Mouse (Mus musculus): Measurements from ENCODE around the gene Rac1.
A peak's percentile ranks its signal among the peaks of the same experiment; 100 is the strongest.

Rac1 gene

DNA sequence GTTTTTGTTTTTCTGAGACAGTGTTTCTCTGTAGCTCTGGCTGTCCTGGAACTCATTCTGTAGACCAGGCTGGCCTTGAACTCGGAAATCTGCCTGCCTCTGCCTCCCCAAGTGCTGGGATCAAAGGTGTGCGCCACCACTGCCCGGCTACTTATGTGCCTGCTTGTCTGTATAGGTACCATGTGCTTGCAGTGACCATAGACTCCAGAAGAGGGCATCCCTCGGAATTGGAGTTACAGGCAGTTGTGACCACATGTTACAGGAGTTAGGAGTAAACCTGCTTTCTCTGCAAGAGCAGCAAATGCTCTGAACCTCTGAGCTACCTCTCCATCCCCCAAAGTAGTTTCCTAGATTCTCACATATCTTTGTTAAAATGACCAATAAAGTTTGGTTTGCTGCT lies 36.1 kb downstream of the Rac1 start:
- no peak for DNase-seq

DNA sequence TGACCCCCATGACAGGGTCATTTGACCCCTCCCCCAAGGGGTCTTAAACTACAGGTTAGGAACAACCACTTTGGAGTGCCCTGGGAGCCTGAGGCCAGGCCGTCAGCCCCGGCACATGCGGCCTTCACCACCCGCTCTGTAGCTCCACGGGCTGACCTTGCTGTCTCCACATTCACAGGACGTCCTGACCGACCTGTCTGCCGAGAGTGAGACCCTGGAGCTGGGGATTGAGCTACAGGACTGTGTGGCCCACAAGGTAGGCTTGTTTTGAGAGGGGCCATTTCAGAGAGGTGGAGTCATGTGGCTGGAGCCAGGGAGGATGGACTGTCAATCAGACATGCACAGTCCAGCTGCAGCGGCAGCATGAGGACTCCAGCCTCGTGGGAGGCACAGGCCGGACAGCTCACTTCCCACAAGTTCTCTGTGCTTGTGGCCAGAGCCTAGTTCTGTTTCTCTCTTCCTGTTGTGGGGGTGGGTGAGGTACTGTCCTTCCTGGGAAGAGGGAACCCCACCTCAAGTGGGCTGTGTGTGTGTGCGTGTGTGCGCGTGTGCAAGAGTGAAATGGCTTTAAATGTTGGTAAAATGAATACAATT lies 38.0 kb downstream of the Rac1 start:
- DNase-seq: no peak

DNA sequence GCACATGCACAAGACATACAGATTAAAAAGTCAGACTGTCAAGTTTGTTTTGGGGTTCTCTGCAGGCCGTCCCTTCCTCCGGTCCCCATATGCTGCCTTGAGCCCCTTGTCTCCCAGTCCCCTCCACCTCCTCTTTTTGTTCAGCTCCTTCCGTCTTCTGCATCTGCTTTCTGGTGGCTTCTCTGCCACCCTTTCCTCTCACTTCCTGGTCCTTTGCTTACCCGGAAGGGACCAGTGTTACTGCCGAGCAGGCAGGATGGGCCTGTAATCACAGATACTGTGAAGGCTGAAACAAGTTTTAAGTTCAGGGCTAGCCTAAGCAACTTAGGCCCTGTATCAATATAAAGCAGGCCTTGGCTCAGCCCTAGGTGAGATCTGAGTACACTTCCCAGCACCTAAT lies 39.8 kb downstream of the Rac1 start:
- no peak for DNase-seq

DNA sequence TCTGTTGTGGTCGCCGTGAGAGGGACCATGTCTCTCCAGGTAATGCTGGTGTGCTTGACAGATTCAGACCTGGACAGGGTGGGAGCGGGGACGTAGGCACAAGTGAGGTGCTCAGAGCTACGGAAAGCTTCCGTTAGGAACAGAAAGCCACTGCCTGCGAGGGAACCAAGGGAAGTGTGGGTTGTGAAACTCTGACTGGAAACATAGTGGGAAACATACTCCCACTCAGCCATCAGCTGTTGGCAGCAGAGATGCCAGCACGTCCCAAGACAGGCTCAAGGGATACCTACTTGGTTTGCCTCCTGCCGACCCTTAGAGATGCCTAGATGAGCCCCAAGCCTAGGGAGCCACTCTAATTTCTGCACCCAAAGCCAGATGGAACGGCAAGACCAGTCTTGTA lies 40.6 kb downstream of the Rac1 start:
- DNase-seq: no peak

DNA sequence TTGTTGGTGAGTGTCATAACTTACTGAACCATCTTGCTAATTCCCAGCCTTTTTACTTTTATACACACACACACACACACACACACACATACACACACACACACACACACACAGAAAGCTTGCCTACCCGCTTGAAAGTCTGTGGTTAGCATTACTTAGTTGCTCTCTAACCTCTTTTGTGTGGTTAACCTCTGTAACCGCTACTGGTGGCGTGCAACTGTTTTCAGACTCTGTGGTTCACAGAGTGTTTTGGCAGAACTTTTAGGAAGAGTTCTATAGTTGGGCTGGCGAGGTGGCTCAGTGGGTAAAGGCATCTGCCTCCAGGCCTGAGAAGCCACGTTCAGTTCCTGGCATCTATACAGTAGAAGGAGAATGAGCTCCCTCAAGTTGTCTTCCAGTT lies 42.9 kb downstream of the Rac1 start:
- DNase-seq: peak; percentile 40

DNA sequence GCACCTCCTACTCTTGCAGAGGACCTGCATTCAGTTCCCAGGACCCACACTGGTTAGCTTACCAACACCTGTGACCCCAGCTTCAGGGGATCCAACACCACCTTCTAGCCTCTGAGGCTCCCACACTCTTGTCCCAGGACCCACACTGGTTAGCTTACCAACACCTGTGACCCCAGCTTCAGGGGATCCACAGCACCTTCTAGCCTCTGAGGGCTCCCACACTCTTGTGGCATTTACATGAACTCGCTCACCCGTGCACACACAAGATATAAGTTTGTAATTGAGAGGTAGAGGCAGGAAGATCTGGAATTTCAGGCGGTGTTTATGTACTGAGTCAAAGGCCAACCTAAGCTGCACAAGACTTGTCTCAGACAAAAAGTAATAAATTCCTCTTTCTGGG lies 49.9 kb downstream of the Rac1 start:
- no peak for DNase-seq

DNA sequence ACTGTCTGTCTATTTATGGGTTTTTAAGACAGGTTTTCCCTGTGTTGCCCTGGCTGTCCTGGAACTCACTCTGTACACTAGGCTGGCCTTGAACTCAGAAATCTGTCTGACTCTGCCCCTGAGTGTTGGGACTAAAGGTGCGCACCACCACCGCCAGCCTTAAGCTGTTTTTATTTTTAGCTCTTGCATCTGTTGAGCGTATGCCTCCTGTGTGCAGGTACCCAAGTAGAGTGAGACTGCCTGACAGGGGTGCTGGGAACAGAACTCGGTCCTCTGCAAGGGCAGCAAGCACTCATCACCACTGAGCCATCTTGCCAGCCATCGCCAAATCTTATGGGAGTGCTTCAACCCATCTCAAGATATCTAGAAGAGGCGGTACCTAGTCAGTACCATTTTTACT lies 51.8 kb downstream of the Rac1 start:
- DNase-seq: no peak

DNA sequence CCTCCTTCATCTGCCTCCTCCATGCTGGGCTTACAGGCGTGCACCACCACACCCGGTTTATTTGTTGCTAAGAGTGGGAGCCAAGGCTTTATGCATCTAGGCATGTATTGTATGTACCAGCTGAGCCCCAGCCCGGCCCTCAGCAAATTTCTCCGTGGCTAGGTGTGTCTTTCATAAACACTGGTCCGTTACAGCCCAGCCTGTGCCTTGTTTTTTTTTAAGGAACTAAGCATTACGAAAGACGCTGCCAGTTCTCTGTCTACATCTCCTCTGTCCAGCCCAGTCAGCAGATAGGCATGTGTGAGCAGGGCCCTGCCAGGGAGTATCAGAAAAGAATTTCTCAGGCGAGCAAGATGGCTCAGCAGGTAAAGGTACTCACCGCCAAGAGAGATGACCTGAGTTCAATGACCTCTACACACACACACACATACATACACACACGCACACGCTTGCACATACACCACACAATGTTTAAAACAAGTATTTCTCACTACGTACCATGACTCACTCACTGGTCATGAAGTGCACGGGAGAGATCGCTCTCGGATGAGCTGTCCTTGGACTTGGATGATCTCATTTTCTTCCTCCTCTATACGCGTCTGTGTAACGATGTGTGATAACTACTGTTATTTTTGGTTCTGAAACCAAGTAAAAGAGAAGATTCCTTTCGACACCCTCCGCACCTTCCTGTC lies 52.5 kb downstream of the Rac1 start:
- no peak for DNase-seq

DNA sequence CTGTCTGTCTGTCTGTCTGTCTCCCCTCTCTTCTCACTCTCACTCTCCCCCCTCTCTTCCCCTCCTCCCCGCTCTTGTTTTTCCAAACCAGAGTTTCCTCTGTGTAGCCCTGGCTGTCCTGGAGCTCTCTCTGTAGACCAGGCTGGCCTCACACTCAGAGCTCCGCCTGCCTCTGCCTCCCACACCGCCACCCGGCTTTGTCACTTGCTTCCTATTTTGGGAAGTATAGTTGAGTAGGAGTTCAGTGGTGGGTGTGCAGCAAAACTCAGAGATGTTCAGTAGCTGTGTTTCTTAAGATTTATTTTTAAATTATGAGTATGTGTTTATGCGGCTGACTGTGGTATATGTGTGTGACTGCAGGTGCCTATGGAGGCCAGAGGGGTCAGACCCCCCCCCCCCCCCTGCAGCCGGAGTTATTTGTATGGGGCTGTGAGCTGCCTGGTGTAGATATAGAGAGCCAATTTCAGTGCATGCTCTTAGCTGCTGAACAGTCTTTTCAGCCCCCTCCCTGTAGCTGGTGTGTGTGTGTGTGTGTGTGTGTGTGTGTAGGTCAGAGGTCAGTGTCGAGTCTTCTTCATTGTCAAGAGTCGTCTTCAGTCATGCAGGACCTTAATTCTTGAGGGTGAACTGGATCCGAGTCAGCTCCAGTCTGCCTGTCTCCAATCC lies 55.8 kb downstream of the Rac1 start:
- DNase-seq: no peak

DNA sequence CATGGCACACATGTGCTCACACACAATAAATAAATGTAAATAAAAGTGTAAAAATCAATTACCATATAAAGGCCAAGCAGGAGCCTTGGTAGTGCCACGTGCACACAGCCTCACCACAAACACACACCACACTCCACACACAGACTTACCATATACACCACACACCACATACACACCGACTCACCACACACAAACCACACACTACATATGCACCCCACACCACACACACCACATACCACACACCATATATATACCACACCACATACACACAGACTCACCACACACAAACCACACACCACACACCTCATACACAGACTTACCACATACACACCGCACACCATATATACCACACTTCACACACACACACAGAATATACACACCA lies 56.7 kb downstream of the Rac1 start:
- no peak for DNase-seq

DNA sequence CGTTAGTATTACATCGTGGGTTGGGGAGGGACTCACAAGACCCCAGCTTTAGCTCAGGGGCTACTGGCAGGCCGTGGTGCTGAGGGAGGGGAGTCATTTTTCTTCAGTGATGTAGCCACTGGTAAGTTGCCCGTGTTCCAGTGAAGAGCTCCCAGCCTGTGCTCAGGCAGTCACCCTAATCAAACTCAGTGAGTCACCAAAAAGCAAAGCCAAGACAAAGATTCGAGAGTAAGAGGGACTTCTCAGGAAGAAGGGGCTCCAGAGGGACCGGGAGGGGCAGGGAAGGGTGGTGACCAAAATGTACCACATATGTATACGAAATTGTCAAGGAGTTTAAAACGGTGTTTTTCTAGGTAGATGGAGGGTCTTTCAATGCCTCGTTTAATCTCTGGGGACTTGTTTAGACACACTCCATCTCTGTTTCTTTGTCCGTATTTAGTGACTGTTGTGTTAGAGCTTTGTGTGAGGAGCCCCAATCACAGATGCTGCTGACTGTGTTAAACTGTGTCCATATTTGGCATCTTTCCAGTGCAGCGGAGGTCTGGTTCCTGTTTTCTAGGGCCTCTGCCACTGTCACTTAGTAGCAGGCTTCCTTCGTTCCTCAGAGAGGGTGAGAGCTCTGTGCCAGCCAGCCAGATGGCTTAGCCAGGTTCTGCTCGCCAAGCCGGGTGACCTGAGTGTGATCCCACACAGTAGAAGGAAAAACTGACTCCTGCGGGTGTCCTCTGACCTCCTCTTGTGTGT lies 57.2 kb downstream of the Rac1 start:
- DNase-seq: no peak

DNA sequence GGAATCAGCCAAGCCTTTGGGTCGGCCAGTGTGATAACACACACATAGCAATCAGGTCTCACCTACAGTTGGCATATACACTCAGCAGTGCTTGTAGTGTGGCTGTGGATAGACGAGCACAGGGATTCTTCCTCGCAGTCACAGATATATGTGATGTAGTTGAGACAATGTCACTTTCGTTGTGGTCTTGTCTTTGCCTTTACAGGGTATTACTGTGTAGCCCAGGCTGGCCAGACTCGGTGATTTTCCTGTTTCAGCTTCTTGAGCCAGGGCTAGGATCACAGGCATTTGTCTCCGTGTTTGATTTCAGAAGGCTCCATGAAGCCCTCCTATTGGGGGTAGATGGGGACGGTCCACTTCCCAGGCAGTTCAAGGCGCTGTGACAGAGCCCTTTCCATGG lies 58.2 kb downstream of the Rac1 start:
- DNase-seq: no peak

DNA sequence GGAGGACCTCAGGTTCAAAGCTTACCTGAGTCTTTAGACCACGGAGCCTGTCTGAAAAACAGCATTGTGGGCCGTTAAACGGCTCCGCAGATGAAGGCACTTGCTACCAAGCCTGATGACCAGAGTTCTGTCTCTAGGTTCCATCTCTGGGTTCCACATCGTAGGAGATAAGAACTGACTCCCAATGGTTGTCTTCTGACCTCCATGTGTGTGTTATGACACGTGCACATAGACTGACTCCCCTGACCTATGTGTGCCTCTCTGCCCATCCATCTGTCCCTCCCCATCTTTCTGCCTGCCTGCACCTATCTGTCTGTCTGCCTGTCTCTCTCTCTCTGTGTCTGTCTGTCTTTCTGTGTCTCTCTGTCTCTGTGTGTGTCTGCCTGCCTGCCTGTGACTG lies 59.9 kb downstream of the Rac1 start:
- DNase-seq: no peak

DNA sequence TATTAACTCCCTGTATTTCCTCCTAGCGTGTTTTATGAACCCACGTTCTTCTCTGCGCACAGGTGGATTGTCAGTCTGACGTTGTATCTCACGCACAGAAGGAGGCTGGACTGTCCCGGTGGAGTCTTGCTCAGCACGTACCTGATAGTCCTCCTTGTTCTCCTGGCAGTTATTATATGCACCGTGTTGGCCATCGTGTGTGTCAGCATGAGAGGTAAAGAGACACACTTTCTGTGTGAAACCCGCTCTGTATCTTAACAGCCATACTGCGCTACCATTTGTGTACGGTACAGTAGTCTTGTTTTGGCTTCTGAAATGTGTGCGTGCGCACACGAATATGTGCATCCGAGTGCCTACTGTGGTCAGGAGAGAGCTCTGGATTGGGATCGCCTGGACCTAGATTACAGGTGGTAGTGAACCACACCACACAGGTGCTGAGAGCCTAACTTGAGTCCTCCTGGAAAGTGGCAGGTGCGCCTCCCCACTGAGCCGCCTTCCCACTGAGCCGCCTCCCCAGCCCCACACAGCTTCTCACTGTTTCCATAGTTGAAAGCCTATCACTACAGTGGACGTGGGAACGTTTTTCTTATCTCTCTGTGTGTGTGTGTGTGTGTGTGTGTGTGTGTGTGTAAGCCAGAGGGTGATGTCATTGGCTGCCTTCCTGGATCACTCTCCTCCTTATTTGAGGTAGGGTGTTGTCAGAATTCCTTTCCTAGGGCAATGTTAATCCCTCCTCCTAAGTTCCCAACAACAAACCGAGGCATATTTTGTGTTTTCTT lies 60.8 kb downstream of the Rac1 start:
- no peak for DNase-seq

DNA sequence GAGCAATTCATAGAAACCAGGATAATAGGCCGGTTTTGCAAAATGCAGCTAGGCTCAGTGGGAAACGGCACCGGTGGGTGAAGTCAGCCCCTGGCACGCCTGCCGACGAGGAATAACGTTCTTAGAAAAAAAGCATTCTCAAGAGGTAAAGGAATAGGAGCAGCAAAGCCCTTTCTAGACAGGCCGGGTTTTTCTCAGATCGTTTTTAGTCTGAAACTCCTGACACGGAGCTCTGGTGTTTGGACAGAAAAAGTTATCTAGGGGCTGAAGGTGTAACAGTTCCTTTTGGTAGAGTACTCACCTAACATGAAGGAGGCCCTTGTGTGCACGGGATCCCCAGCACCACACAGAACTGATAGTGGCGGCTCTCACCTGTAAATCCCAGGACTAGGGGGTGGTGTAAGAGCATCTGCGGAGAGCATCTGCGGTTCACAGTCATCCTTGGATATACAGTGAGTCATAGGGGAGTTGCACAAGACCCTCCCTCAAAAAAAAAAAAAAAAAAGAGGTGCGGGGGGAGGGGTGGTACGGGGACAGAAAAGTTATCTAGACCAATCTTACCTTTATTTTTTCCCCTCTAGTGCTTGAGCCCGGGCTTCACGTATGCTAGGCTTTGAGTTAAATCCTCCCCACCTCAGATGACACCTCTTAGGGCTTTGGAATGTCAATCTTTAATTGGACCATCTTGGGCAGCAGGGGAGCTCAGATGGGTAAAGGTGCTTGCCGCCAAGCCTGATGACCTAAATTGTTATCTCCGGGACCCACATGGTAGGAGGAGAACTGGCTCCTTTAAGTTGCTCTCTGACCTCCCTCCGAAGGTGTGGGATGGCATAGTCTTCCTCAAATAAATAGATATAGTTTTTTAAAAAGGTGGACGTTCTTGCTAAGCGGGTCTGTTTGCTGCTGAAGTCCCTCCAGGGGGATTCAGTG lies 62.4 kb downstream of the Rac1 start:
- no peak for DNase-seq

DNA sequence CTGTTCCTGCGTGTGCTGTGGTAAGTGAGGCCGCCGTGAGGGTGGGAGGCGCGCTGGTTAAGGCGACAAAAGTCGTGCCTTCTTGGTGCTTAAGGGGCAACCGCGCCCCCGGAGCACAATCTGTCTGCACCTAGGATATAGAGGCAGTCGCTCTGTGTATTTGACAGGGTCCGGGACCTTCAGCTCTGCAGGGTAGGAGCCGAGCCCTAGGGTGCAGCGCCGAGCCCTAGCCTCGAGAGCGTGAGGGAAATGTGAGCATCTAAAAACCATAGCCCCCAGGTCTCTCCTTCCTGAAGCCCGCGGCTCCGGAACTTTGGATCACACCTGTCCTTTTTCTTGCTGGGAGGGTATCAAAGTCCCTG lies 63.1 kb downstream of the Rac1 start:
- DNase-seq: no peak

DNA sequence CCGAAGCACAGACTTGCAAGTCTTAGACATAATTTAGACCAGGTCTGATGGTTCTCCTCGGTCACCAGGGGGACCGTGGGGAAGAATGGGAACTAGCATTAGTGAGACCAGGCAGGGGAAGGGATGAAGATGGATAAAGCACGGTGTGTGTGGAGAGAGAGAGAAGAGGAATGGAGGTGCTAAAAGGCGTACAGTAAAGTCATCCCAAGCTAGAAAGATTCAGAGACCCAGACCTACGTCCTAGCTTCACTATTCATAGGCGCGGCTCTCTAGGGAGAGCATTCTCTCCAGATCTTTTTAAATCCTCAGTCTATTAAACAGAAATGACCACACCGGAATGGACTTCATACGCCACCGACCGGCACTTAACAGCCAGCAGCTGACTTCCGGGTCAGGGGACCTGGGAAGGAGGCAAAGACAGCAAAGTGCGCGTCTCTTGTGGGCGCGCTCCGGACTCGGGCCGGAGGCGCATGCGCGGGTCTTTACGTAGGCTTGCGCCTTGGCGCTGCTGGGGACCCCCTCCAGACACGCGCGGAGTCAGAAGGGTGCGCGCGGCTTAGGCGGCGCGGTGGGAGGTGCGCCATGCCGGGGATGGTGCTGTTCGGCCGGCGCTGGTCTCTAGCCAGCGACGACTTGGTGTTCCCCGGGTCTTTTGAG lies 63.6 kb downstream of the Rac1 start, which contains the start of gene Daglb:
Gene Daglb (plus strand): TSS at position 485 of the 657 bp plus-strand sequence.
- DNase-seq: peak; percentile 93

DNA sequence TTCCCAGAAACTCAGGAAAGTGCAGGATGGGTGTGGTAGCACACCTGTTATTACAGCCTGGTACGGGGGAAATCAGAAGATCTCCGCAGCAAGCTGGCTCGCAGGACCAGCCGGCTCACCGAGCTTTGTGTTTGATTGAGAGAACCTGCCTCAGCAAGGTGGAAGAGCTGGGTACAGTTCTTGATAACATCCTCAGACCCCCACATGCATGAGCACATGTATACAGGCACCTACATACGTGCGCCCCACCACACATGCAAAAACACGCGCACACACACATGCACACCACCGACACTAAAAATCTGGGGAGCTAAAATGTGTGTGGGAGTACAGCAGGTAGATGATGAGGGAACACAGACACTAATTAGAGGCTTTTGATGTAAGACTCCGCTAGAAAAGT lies 64.2 kb downstream of the Rac1 start:
- DNase-seq: no peak
